Mouse (Mus musculus) embryonic facial prominence, embryonic 14.5 days (tissue): ENCODE measurements at regions not wholly inside any gene's neighbourhood (a gene's known extent, or its start where the extent isn't known, plus 50 kb on each side); places are given as distances from the start of the nearest gene placed in this dataset.
A peak's percentile ranks its signal among the peaks of the same experiment; 100 is the strongest.

Source experiments
- ATAC-seq: fragments of 200-750 bp; cut with Nextera tagmentation; 2 replicates; pipeline ENCODE4 v1.8.0; 2017; ENCODE audit warnings: low read depth, moderate number of reproducible peaks, moderate TSS enrichment
- DNase-seq: peaks from one replicate; pipeline ENCODE4 v3.0.0-alpha.2; 2015; ENCODE audit warnings: low spot score
- H3K27ac ChIP-seq: fragments of 300-500 bp; sonication (generic); replicated peaks from 2 replicates; pipeline ENCODE4 v1.5.1; 2014; ENCODE audit warnings: low read depth, mild to moderate bottlenecking, low read length, moderate library complexity
- H3K27me3 ChIP-seq: fragments of 300-500 bp; sonication (generic); replicated peaks from 2 replicates; pipeline ENCODE4 v1.6.1; 2014; ENCODE audit warnings: low read length; ENCODE audit not compliant: control insufficient read depth, insufficient read depth
- H3K36me3 ChIP-seq: fragments of 300-500 bp; sonication (generic); 2 replicates; pipeline ENCODE4 v1.6.1; 2014; ENCODE audit warnings: low read length, mixed read lengths; ENCODE audit not compliant: control insufficient read depth, insufficient read depth
- H3K4me1 ChIP-seq: fragments of 300-500 bp; sonication (generic); 2 replicates; pipeline ENCODE4 v1.6.1; 2014; ENCODE audit warnings: antibody characterized with exemption, low read length; ENCODE audit not compliant: control insufficient read depth, insufficient read depth
- H3K4me2 ChIP-seq: fragments of 300-500 bp; sonication (generic); 2 replicates; pipeline ENCODE4 v1.6.1; 2014; ENCODE audit warnings: low read depth, mild to moderate bottlenecking, low read length, moderate library complexity, mixed read lengths
- H3K4me3 ChIP-seq: fragments of 300-500 bp; sonication (generic); 2 replicates; pipeline ENCODE4 v1.5.1; 2014; ENCODE audit warnings: low read depth, mild to moderate bottlenecking, low read length
- H3K9ac ChIP-seq: fragments of 300-500 bp; sonication (generic); 2 replicates; pipeline ENCODE4 v1.6.1; 2014; ENCODE audit warnings: low read depth, mild to moderate bottlenecking, low read length, moderate library complexity, mixed read lengths
- H3K9me3 ChIP-seq: fragments of 300-500 bp; sonication (generic); 2 replicates; pipeline ENCODE4 v1.6.1; 2016; ENCODE audit warnings: low read length; ENCODE audit not compliant: control insufficient read depth
- WGBS: fragments of 180-500 bp; shearing (Covaris S2); extraction: QIAGEN DNeasy Blood & Tissue Kit; methylation state at CpG from one replicate; pipeline ENCODE4 v1.1.7; 2014; 5-methylcytosine and 5-hydroxymethylcytosine counted together

DNA sequence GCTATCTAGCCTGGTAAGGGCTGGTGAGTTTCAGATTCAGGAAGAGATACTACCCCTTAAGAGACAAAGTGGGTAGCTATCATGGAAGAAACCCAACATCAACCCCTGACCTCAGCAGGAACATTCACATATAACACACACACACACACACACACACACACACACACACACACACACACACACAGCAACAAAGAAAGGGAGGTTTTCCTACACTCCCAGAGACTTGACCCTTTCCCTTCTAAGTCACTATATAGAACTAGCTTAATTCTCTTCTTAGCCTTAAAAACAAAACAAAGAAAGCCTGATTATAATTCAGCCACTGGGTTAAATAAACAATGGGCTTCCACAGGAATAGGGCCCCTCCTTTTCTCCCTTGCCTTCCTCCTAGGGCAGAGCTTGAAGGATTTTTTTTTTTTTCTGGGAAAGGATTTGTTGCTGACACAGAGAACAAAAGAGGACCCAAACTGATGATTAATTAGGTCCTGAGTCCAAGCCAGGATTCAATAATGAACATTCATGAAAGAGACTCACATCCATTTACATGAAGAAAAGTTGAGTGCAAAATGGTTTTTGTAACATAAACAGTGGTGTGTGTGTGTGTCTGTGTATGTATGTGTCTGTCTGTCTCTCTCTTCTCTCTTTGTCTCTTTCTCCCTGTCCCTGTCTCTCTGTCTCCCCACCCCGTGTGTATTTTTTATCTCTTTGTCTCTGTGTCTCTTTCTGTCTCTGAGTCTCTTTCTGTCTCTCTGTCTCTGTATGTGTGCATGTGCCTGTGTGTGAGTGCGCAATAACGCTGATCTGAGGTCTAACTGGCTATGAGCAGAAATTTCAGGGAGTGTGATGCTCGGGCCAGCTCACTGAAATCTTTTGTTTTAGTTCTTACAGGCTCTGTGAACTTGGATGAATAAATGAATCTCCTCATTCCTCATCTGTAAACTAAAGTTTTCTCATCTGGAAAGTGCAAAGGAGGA, 108.3 kb upstream of the Spdl1 start:
- no peak overlapping the region for H3K27ac ChIP-seq
- no peak for DNase-seq
- WGBS, result 73% methylated on average over 4 of the region's 4 CpGs

DNA sequence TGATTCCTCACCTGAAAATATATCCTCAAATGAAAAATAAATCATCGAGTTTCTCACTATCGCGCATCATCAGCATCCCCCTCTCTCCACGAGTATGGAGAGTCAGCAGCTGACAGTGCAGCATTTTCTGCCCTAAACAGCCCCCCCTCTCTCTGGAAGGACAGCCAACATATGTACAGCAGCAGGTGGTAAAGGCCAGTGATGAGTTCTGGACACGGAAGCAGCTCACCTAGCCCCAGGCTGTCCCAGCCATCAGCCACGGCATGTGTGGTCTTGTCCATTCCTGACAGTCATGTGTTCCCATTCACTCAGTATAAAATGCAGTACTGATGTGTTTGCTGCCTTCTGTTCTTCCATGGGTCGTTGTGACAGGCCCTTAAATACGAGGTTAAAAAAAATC, 106.7 kb upstream of the Spdl1 start:
- Histone ChIP-seq H3K9ac (no peak overlapping the region), H3K36me3 (no peaks in the 10 kb centered on the region), H3K4me2 (no peak overlapping the region), H3K4me1 (no peaks in the 10 kb centered on the region), H3K9me3 (no peaks in the 10 kb centered on the region), H3K4me3 (no peak overlapping the region), H3K27me3 (no peaks in the 10 kb centered on the region), H3K27ac (no peak overlapping the region)
- ATAC-seq, result no peak
- DNase-seq, result no peak
- 63% methylated on average over 8 of the region's 8 CpGs for WGBS

More for the DNA sequence above, 108.3 kb upstream of the Spdl1 start:
- Histone ChIP-seq H3K4me1 (no peaks in the 10 kb centered on the region), H3K4me3 (no peak overlapping the region), H3K36me3 (no peaks in the 10 kb centered on the region), H3K27me3 (no peaks in the 10 kb centered on the region), H3K9me3 (no peaks in the 10 kb centered on the region), H3K4me2 (no peak overlapping the region), H3K9ac (no peak overlapping the region)
- ATAC-seq, result no peak

DNA sequence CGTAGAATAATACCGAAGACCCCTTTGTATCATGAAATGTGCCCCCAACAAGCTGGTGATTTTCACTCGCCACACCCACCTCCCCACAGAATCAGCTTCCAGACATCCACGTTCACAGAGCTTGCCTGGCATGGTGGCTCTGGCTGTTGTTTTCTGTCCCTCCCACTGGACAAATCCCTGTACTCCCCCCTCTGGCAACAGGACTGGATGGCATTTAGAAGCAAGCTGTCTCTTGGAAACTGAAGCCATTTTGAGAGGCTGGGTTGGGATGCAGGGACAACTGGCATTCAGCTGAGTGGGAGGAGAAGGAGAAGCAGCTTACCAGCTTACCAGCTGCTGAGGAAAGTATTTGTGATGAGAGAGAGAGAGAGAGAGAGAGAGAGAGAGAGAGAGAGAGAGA, 105.6 kb upstream of the Spdl1 start:
- Histone ChIP-seq H3K9me3 (no peaks in the 10 kb centered on the region), H3K27ac (no peak overlapping the region), H3K4me1 (no peaks in the 10 kb centered on the region), H3K4me2 (no peak overlapping the region), H3K4me3 (no peak overlapping the region), H3K36me3 (no peaks in the 10 kb centered on the region), H3K27me3 (no peaks in the 10 kb centered on the region), H3K9ac (no peak overlapping the region)
- ATAC-seq (no peak), DNase-seq (no peak)
- WGBS, result 83% methylated on average over 4 of the region's 4 CpGs

DNA sequence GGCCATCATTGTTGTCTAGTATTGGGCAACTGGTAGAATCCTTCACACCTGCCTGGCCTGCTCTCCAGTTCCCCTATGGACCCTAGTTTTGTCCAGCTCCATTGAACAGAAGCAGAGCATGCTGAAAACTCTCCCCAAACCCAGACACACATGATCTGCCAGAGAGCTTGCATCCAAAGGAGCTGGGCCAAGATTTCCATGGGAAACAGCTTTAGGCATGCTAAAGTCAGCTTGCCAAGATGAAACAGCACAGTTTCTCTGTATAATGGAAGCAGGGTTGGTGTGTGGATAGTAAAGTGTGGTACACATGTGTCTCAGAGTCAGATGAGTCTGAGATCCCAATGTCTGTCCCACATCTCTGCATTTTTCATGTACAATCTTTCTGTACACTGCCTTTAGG, 98.8 kb upstream of the Spdl1 start:
- Histone ChIP-seq H3K4me1 (no peaks in the 10 kb centered on the region), H3K27me3 (no peaks in the 10 kb centered on the region), H3K4me3 (no peak overlapping the region), H3K4me2 (no peak overlapping the region), H3K27ac (no peak overlapping the region), H3K36me3 (no peaks in the 10 kb centered on the region), H3K9ac (no peak overlapping the region), H3K9me3 (no peaks in the 10 kb centered on the region)
- no peak for ATAC-seq
- DNase-seq, result peak; percentile 51

DNA sequence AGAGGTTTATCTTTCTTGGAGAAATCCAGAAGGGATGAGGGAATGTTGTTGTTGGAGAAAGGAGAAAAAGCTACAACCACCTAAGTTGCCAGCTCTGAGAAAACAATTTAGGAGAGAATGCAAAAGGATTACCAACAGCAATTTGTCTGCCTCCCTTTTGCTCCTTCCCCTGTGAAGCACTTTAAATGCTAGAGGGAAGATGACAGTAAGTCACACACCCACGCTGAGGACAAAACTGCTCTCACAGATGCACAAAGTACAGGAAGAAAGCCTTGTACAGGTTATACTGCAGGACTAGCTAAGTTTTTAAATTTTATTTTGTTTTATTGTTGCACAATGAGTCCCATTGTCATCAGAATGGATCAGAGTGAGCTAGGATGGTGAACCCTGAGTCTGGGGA, 83.7 kb upstream of the Spdl1 start:
- H3K4me1 ChIP-seq, result no peaks in the 10 kb centered on the region
- no peak overlapping the region for H3K9ac ChIP-seq
- no peaks in the 10 kb centered on the region for H3K9me3 ChIP-seq
- H3K36me3 ChIP-seq, result no peaks in the 10 kb centered on the region
- H3K27me3 ChIP-seq, result no peaks in the 10 kb centered on the region
- DNase-seq, result no peak
- ATAC-seq, result no peak
- 57% methylated on average over 1 of the region's 1 CpGs for WGBS
- H3K4me2 ChIP-seq, result no peak overlapping the region
- H3K27ac ChIP-seq, result no peak overlapping the region
- no peak overlapping the region for H3K4me3 ChIP-seq

DNA sequence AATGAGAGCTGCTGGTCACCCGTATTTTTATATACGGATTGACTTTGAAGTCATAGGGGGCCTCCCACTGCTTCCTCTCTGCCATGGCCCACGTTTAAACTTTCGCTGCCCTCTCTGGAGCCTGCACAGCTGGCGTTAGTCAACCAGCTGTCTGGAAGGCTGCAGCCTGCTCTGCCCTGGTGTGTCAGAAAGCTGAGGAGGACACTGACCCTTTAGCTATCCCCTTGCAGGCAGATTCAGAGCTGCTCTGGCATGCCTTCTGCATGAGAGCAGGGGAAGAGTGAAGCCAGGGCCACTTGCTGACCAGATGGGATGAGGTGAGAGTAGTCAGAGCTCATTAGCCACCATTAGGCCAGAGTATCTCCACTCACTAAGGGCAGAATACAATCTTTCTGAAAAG, 76.4 kb upstream of the Spdl1 start:
- no peaks in the 10 kb centered on the region for H3K27me3 ChIP-seq
- DNase-seq (no peak), ATAC-seq (no peak)
- no peak overlapping the region for H3K4me3 ChIP-seq
- H3K4me2 ChIP-seq, result no peak overlapping the region
- H3K9ac ChIP-seq, result no peak overlapping the region
- WGBS, result 21% methylated on average over 5 of the region's 5 CpGs
- H3K36me3 ChIP-seq, result no peaks in the 10 kb centered on the region
- no peaks in the 10 kb centered on the region for H3K4me1 ChIP-seq
- H3K9me3 ChIP-seq, result no peaks in the 10 kb centered on the region
- H3K27ac ChIP-seq, result no peak overlapping the region

DNA sequence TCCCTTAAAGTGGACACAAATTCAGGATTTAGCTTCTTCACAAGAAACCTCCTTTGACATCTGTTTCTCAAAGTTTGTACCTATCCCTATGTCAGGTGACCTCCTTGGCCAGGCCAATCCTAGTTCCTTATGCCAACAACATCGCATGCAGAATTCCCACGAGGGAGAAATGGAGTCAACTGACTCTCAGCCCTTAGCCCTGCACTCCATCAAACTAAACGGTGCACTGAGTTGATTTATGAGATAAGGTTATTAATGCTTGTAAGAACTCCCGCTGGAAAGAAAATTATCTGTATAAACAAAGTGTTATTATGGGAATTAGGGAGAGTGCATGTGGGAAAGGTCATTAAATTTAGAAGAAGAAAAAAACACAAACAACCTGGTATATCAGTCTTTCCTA, 70.8 kb upstream of the Spdl1 start:
- ATAC-seq (no peak), DNase-seq (no peak)
- Histone ChIP-seq H3K4me2 (no peak overlapping the region), H3K9me3 (no peaks in the 10 kb centered on the region), H3K4me1 (no peaks in the 10 kb centered on the region), H3K4me3 (no peak overlapping the region), H3K36me3 (no peaks in the 10 kb centered on the region), H3K27ac (no peak overlapping the region), H3K9ac (no peak overlapping the region), H3K27me3 (no peaks in the 10 kb centered on the region)
- WGBS, result 29% methylated on average over 4 of the region's 4 CpGs

DNA sequence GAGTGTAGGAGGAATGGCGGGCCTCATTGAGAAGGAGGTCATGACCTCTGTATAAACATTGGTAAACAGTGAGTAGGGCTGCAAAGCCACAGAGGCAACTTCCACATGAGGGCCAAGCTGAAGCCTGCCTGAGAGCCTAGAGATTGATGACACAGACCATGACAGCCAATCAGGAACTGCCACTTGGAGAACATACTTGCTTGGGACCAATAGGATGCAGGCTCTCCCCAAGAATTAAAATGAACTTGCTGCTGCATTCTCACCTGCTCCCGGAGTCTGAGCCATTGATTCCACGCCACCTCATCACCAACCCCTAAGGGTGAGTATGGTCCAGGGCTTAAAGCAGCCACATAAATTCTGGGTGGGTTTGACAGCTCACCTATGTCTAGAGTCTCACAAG, 66.0 kb upstream of the Spdl1 start:
- Histone ChIP-seq H3K27ac (no peak overlapping the region), H3K36me3 (no peaks in the 10 kb centered on the region), H3K27me3 (no peaks in the 10 kb centered on the region), H3K4me1 (no peaks in the 10 kb centered on the region), H3K4me2 (no peak overlapping the region), H3K4me3 (no peak overlapping the region), H3K9me3 (no peaks in the 10 kb centered on the region), H3K9ac (no peak overlapping the region)
- WGBS, result 69% methylated on average over 3 of the region's 3 CpGs
- no peak for ATAC-seq
- no peak for DNase-seq

DNA sequence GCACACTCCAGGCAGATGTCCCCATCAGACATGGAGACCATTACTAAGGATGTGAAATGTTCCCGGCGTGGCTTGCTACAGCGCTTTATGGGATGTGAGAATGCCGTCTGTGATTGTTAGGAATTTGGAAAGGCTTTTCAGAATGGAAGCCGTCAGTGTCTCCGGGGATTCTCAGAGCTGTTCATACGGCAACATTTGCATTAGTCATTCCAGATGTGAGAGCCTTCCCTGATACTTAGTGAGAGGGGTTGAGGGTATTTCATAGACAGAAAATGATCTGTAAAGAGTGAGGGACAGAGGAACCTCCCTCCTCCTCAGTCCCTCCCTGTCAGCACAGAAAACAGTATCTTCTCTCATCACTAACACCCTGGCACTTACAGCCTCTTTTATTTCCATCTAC, 62.2 kb upstream of the Spdl1 start:
- Histone ChIP-seq H3K4me2 (no peak overlapping the region), H3K9ac (no peak overlapping the region), H3K9me3 (no peaks in the 10 kb centered on the region), H3K27me3 (no peaks in the 10 kb centered on the region), H3K36me3 (no peaks in the 10 kb centered on the region), H3K4me1 (no peaks in the 10 kb centered on the region), H3K27ac (no peak overlapping the region), H3K4me3 (no peak overlapping the region)
- DNase-seq, result peak; percentile 88
- peak; percentile 53; the same call in 1 of the 2 replicates for ATAC-seq
- 27% methylated on average over 7 of the region's 7 CpGs for WGBS
